Mouse (Mus musculus) mesoderm, embryonic 11.5 days (tissue): Measurements from ENCODE around the gene Adcy9.

Source experiments
- DNase-seq: peaks from one replicate; pipeline ENCODE4 v3.0.0-alpha.2; 2012; ENCODE audit warnings: low read depth, low spot score

Adcy9 gene

GRCm38 (mm10) chr16:4418776-4419545 lies 1.3 kb downstream of the Adcy9 start:
- DNase-seq: peak; percentile 33

- DNase-seq: no peak
Measured at GRCm38 (mm10) chr16:4418072-4418471, 2.2 kb downstream of the Adcy9 start.

GRCm38 (mm10) chr16:4417455-4417854 lies 2.8 kb downstream of the Adcy9 start:
- no peak for DNase-seq

GRCm38 (mm10) chr16:4414881-4415585 lies 5.3 kb downstream of the Adcy9 start:
- no peak for DNase-seq

GRCm38 (mm10) chr16:4413988-4414880 lies 6.1 kb downstream of the Adcy9 start:
- DNase-seq: no peak

GRCm38 (mm10) chr16:4413301-4413700 lies 7.0 kb downstream of the Adcy9 start:
- DNase-seq: no peak

GRCm38 (mm10) chr16:4412298-4412697 lies 8.0 kb downstream of the Adcy9 start:
- DNase-seq: no peak

- no peak for DNase-seq
Measured at GRCm38 (mm10) chr16:4411296-4411695, 9.0 kb downstream of the Adcy9 start.

GRCm38 (mm10) chr16:4407536-4407935 lies 12.8 kb downstream of the Adcy9 start:
- no peak for DNase-seq

GRCm38 (mm10) chr16:4406706-4407105 lies 13.6 kb downstream of the Adcy9 start:
- no peak for DNase-seq

- no peak for DNase-seq
Measured at GRCm38 (mm10) chr16:4406047-4406586, 14.2 kb downstream of the Adcy9 start.

- DNase-seq: no peak
Measured at GRCm38 (mm10) chr16:4404933-4405761, 15.2 kb downstream of the Adcy9 start.

- no peak for DNase-seq
Measured at GRCm38 (mm10) chr16:4401109-4401508, 19.2 kb downstream of the Adcy9 start.

- DNase-seq: no peak
Measured at GRCm38 (mm10) chr16:4399471-4400223, 20.7 kb downstream of the Adcy9 start.

- no peak for DNase-seq
Measured at GRCm38 (mm10) chr16:4398782-4399181, 21.5 kb downstream of the Adcy9 start.

GRCm38 (mm10) chr16:4397636-4398035 lies 22.7 kb downstream of the Adcy9 start:
- no peak for DNase-seq

- no peak for DNase-seq
Measured at GRCm38 (mm10) chr16:4395687-4396341, 24.5 kb downstream of the Adcy9 start.

- no peak for DNase-seq
Measured at GRCm38 (mm10) chr16:4394991-4395590, 25.2 kb downstream of the Adcy9 start.

GRCm38 (mm10) chr16:4383473-4384038 lies 36.7 kb downstream of the Adcy9 start:
- DNase-seq: no peak
